Mouse (Mus musculus) heart, postnatal 14 days (tissue): Measurements from ENCODE around the gene Serpina10. TPM values are rescaled to one million over a fixed set of nuclear protein-coding genes. Genes with fewer than 3 reads are reported as not detected.
"Not testable (repeated sequence)": the region's sequence is repeated elsewhere in the genome, so short reads cannot be mapped to it uniquely, and the experiment has no call there.

ENCODE experiments used
- DNase-seq, 2 experiments: peaks; one replicate each; pipeline ENCODE4 v3.0.0; 2021 to 2022
- intact Hi-C: fragments of 180-260 bp; cut with DNase I; formaldehyde crosslinking; loops from one replicate; pipeline ENCODE4 v1.15.1; 2025
- total RNA-seq, 2 experiments: library from RNA; stranded (reverse); gene quantifications; 2 replicates each; pipeline ENCODE4 v1.2.3; 2021

Serpina10 gene
- total RNA-seq, 2 experiments from 2014 or later, result not detected

DNA sequence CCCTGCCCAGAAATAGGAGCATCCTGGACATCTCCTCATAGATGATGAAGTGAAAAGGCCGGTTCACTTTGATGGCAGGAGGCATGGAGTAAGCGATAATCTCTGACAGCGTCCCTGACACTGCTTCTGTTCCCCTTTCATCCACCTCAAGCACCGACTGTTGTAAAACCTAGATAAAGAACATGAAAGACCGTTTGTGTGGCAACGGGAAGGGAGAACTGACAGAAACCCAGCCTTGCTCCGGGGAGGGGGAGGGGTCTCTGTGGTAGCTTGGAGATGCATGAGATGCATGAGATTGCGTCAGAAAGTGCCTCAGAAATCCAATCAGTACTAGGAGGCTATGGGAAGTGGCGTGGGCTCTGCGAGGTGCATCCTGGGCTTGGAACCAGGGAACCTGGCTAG is 14.4 kb downstream of the Serpina10 start:
- intact Hi-C loops, result no loop called here
- no peak for DNase-seq

DNA sequence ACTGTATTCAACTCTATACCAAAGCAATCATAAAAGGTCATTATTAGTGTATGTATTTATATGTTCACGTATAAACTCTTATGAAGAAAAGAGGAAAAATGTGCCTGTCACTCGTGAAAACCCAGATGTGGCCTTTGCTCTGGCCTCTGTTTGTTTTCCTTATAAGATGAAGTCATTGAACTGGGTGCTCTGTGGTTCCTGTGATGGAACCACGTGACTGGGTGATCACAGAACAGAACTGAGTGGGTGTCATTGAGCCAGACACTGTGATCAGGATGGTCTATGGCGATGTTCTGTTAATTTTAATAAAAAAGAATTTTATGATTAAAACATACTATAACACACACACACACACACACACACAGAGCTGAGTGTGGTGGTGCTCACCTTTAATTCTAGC is 15.5 kb downstream of the Serpina10 start:
- intact Hi-C loops, result no loop called here
- DNase-seq, result no peak

DNA sequence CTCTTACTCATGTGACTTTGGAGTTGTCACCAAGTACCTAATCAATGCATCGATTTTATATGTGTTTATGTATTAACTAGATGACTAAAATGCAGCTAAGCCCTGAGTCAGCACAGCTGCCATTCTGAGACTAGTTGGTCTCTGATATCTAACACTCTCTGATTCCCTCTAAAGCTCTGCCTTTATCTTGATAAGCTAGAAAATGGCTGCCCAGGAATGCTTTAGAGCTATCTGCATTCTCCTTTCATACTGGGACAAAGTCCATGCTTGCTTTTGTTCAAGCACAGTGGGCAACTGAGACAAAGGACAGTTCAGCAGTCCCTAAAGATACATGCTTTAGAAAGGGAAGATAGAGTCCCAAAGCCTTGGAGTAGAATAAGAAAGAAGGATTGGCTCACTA is 16.1 kb downstream of the Serpina10 start:
- no peak for DNase-seq

DNA sequence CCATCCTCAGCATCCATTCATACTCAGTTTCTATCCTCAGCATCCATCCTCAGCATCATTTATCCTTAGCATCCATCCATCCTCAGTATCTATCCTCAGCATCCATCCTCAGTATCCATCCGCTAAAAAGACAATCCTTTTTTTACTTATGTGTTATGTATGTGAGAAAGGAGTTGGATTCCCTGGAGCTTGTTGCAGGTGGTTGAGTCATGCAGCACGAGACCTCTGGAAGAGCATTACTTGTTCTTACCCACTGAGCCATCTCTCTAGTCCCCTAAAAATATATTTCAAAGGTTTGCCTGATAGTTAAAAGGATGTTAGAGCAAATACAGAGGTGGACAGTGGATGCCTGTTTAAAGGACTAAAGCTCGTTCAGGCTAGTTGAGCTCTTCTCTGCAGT is 29.4 kb downstream of the Serpina10 start:
- DNase-seq, result no peak
- intact Hi-C loops, result no loop called here

More for the DNA sequence above, 16.1 kb downstream of the Serpina10 start:
- intact Hi-C loops, result no loop called here

DNA sequence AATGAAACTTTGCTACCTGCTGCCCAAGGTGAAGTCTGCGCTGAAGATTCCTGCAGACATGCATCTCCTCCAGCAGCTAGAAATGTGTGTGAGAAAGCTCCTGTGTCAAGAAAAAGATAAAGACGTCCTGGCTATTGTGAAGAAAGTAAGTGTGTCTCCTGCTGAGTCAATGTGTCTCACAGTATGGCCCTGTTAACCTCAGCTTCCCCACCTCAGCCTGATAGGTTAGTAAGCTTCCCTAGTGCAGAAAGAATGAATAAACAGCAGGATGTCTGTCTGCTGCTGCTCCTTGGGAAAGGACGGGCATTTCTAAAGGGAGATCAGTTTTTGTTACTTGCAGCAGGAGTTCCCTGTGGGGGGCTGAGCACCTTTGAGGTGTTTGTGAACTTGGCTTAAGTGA is 30.9 kb downstream of the Serpina10 start:
- intact Hi-C loops, result no loop called here
- DNase-seq, result no peak

DNA sequence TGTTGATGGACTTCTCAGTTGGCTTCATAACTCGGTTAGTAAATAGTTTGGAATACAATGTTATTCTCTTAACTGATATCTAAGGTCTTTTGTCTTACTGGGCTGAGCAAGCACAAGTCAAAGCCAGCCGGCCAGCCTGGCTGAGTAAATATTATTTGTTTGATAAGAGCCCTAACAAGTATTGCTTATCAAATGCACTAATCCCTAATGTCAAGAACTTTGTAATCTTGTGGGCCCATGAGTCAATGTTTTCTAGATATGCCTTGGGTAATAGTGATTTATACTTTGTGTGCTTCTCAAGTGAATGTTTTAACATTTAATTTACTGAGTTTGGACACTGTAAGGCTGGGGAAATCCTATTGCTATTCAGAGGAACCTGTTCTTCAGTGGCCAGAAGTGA is 32.8 kb downstream of the Serpina10 start:
- DNase-seq, result no peak
- intact Hi-C loops, result no loop called here

DNA sequence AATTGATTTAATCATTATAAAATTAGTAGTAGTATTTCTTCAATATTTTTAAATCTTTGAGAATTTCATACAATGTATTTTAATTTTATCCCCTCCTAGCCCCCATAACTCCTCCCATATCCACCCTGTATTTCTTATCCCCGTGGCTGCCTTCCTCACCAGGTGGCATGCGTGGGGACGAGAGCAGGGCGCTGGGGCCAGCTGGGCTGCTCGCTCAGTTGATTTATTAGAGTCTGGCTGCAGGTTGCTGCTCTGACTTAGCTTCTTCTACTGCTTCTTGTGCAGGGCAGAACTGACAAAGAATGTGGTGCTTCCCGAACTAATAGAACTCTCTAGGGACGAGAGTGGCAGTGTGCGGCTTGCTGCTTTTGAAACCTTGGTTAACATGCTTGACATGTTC is 47.5 kb downstream of the Serpina10 start:
- DNase-seq, result no peak
- intact Hi-C loops, result no loop called here

DNA sequence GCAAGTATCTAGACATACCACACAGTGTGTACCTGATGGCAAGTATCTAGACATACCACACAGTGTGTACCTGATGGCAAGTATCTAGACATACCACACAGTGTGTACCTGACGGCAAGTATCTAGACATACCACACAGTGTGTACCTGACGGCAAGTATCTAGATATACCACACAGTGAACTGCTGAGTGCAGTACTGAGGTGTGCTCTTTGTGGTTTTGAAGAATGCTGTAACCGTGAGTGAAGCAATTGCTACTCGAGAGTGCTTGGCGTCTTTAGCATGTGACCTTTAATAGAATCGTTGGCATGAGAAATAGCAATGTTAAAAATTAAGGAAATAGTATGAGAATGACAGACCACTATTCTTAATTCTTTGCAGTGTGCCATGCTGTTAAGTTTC is 53.1 kb downstream of the Serpina10 start:
- DNase-seq, intact Hi-C loops: not testable (repeated sequence)

DNA sequence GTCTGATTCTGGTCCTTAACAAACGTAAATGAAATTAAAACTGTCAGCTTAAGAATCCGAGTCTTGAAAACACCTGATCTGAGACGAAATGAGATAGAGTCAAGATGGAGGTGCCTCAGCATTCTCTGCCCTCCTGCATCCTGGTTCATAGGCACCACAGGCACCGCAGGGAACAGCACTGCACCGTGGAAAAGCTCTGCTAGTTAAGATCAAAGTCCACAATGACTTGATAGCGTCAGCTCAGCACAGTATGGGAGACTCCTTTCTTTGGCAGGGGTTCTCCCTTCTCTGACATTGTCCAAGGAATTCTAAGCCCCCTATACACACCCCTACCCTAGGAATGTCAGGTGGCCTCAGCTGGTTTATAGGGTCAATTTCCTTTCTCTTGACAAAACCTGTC is 61.6 kb downstream of the Serpina10 start:
- intact Hi-C loops, result no loop called here
- no peak for DNase-seq

DNA sequence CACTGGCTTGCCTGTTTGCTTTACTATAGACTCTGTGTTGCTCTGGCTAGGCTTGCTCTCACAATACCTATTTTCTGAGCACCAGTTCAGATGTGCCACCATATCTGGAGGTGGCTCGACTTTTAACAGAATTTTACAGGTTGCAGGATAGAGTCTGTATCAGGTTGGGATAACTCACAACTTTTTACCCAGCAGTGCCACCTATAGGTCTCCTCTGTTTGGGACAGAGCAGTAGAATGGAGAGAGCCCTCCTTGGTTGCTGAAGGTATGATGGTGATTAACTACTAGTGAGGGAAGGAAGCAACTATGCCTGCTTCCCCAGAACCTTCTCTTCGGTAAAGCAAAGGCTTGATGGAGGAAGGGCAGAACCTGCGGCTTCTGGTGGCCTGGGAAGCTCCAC is 64.1 kb downstream of the Serpina10 start:
- DNase-seq, result no peak
- intact Hi-C loops, result no loop called here

DNA sequence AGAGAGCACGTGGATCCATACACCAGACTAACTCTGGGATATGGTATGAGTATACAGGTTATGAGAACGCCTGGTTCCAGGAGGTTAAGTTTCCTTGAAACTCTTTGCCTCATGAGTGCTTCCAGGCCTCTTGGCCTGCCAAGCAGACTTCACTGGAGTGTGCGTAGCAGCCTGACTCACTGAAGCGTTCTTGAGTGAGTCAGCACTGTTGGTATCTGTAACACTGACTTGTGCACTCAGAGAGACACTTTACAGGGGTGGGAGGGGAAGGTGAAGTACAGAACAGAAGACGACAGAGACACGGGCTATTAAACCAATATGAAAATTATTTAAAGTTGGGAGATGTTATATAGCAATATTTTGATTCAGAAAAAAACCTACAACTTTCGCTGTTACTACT is 66.1 kb downstream of the Serpina10 start:
- intact Hi-C loops, result no loop called here
- no peak for DNase-seq

Other genes with a start within 250 kb of the Serpina10 start
- 1 to 10 TPM; 3.6 to 4.0 TPM for gene Otub2, start 242.8 kb downstream of the Serpina10 start, total RNA-seq
- gene 9330161L09Rik, start 223.6 kb downstream of the Serpina10 start, total RNA-seq, result 1 to 10 TPM in 1 of 2 experiments, under 1 TPM in 1; 0.48 to 1.3 TPM
- 10 to 100 TPM; 78.8 to 86.6 TPM for gene Ddx24, start 205.6 kb downstream of the Serpina10 start, total RNA-seq
- gene Ifi27, start 197.2 kb downstream of the Serpina10 start, total RNA-seq, result 10 to 100 TPM; 49.7 to 84.1 TPM
- 10 to 100 TPM in 1 of 2 experiments, 1 to 10 TPM in 1; 9.1 to 15.7 TPM for gene Ifi27l2a, start 187.8 kb downstream of the Serpina10 start, total RNA-seq
- not detected for gene Ifi27l2b, start 174.2 kb downstream of the Serpina10 start, total RNA-seq
- under 1 TPM; 0.50 to 0.98 TPM for gene Ppp4r4, start 99.2 kb downstream of the Serpina10 start, total RNA-seq
- gene Serpina6, start 25.8 kb upstream of the Serpina10 start, total RNA-seq, result not detected
- not detected for gene Serpina16, start 44.7 kb upstream of the Serpina10 start, total RNA-seq
- gene Serpina1f, start 64.1 kb upstream of the Serpina10 start, total RNA-seq, result not detected
- gene Serpina1d, start 142.1 kb upstream of the Serpina10 start, total RNA-seq, result not detected
- under 1 TPM in 1 of 2 experiments, not detected in 1; 0.17 TPM for gene Serpina1b, start 198.9 kb upstream of the Serpina10 start, total RNA-seq
- gene Serpina1a, start 232.1 kb upstream of the Serpina10 start, total RNA-seq, result not detected